Mouse (Mus musculus) forebrain, embryonic 16.5 days (tissue): ENCODE measurements around the gene Stk33. TPM values are rescaled to one million over a fixed set of nuclear protein-coding genes. Genes with fewer than 3 reads are reported as not detected.

ENCODE experiments used
- ATAC-seq: fragments of 200-750 bp; cut with Nextera tagmentation; 2 replicates; pipeline ENCODE4 v1.8.0; 2017; ENCODE audit warnings: mild to moderate bottlenecking, moderate library complexity
- H3K27ac ChIP-seq: fragments of 300-500 bp; sonication (generic); 2 replicates; pipeline ENCODE4 v1.5.1; 2014; ENCODE audit warnings: low read length, control low read depth
- H3K27me3 ChIP-seq: fragments of 300-500 bp; sonication (generic); replicated peaks from 2 replicates; pipeline ENCODE4 v1.6.1; 2014; ENCODE audit warnings: low read length; ENCODE audit not compliant: control insufficient read depth, insufficient read depth
- H3K36me3 ChIP-seq: fragments of 300-500 bp; sonication (generic); 2 replicates; pipeline ENCODE4 v1.6.1; 2014; ENCODE audit not compliant: control insufficient read depth, insufficient read depth
- H3K4me1 ChIP-seq: fragments of 300-500 bp; sonication (generic); replicated peaks from 2 replicates; pipeline ENCODE4 v1.6.1; 2014; ENCODE audit warnings: low read length; ENCODE audit not compliant: control insufficient read depth, insufficient read depth
- H3K4me2 ChIP-seq: fragments of 300-500 bp; sonication (generic); 2 replicates; pipeline ENCODE4 v1.6.1; 2014; ENCODE audit warnings: mild to moderate bottlenecking, low read length, control low read depth
- H3K4me3 ChIP-seq: fragments of 300-500 bp; sonication (generic); replicated peaks from 2 replicates; pipeline ENCODE4 v1.5.1; 2014; ENCODE audit warnings: mild to moderate bottlenecking, low read length, control low read depth
- H3K9ac ChIP-seq: fragments of 300-500 bp; sonication (generic); replicated peaks from 2 replicates; pipeline ENCODE4 v1.6.1; 2014; ENCODE audit warnings: low read depth, low read length, control low read depth
- H3K9me3 ChIP-seq: fragments of 300-500 bp; sonication (generic); 2 replicates; pipeline ENCODE4 v1.6.1; 2016; ENCODE audit warnings: low read length; ENCODE audit not compliant: control insufficient read depth
- WGBS: fragments of 180-500 bp; shearing (Covaris S2); extraction: QIAGEN DNeasy Blood & Tissue Kit; methylation state at CpG from one replicate; pipeline ENCODE4 v1.1.7; 2014; 5-methylcytosine and 5-hydroxymethylcytosine counted together
- polyA plus RNA-seq: library from polyadenylated mRNA; unstranded; fragments of >200 nt; fragmentation: Nextera tagmentation; extraction: Ambion mirVana; gene quantifications from 2 replicates; pipeline ENCODE4 v1.2.1, GENCODE M21; 2015

Gene Stk33
- polyA plus RNA-seq, 1 experiment from 2014 or later: 5.0 TPM

DNA sequence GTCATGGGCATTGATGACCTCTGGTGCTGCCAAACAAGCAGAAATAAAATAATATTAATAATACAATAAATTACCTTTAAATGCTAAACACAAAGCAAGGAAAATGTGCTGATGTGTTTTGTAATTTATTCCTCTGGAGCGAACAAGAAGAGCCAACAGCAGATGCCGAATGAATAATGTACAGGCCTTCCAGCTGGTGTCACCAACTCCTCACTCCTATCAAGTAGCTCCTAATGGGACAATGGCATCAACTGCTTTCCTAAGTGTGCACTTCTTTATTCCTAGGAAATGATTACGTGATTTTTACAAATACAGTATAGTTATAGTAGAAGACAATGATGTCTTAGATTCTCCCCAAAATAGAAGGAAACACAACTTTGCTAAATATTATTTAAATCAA is 113.2 kb downstream of the Stk33 start:
- Histone ChIP-seq H3K4me3 (no peak overlapping the region), H3K9me3 (no peaks in the 10 kb centered on the region), H3K4me2 (no peak overlapping the region), H3K36me3 (no peaks in the 10 kb centered on the region), H3K27ac (peak overlapping the region; percentile 42), H3K27me3 (no peaks in the 10 kb centered on the region), H3K9ac (no peak overlapping the region), H3K4me1 (peaks cover 24% of the 10 kb centered on the region)
- WGBS: 26% methylated on average over 3 of the region's 3 CpGs
- ATAC-seq: no peak

DNA sequence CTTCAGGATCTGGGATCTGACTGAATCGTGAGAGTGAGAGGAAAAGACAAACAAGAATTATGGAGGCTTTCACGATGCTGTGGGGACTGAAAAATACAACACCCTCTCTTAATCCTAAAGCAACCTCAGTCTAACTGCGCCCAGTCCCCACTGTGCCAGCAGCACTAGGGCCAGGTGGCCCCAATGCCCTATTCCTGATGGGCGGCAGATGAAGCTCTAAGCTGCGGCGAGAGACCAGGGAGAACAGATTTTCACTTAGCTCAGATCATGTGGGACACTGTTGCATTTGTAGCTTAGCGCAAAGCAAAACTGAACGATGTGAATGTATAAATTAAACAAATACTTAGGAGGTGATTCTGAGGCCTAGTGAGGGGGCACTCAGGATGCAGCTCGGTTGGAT is 113.7 kb downstream of the Stk33 start:
- 61% methylated on average over 9 of the region's 9 CpGs for WGBS
- H3K9ac ChIP-seq: no peak overlapping the region

DNA sequence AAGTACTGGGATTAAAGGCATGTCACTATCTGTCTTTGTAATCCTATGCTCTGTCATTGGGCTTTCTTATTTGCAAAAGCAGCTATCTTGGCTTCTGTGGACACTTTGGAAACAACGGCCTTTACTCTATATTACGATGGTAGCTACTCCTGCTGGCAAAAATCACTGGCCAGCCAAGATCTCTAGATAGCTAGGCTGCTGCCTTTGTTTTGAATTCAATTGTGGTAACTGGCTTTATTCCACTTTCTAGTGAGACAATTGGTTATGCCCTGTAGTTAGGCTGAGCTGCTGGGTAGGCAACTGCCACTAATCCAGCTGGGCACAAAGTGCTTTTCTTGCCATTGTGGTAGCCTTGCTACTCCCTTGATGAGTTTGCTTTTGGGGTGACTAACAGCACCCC is 129.4 kb downstream of the Stk33 start:
- ATAC-seq: no peak
- Histone ChIP-seq H3K9ac (no peak overlapping the region), H3K27me3 (no peaks in the 10 kb centered on the region)

More for the DNA sequence above, 113.7 kb downstream of the Stk33 start:
- no peaks in the 10 kb centered on the region for H3K9me3 ChIP-seq
- H3K36me3 ChIP-seq: no peaks in the 10 kb centered on the region
- H3K27ac ChIP-seq: peak overlapping the region; percentile 42
- H3K4me1 ChIP-seq: peaks cover 24% of the 10 kb centered on the region
- no peak for ATAC-seq
- H3K4me3 ChIP-seq: no peak overlapping the region
- H3K27me3 ChIP-seq: no peaks in the 10 kb centered on the region
- no peak overlapping the region for H3K4me2 ChIP-seq

DNA sequence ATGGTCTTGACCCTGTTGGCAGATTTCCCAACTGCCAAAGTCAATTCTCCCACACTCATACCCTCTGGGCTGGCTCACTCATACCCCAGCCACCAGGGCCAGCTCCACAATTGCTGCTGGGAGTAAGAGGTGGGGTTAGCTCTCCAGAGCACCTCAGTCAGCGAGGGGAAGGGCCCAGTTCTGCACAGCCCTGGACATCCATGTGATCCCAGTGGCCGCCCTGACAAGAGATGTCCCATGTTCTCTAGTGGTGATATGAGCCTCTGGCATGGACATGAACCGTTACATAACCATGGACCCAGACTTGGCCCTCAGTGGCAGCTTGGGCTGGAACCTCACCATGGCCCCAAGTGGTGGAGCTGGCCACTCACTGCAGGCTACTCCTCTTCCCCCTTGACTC is 143.1 kb downstream of the Stk33 start:
- H3K4me1 ChIP-seq: no peaks in the 10 kb centered on the region

More for the DNA sequence above, 129.4 kb downstream of the Stk33 start:
- H3K4me1 ChIP-seq: no peaks in the 10 kb centered on the region
- WGBS: 61% methylated on average over 2 of the region's 2 CpGs
- H3K36me3 ChIP-seq: no peaks in the 10 kb centered on the region
- no peaks in the 10 kb centered on the region for H3K9me3 ChIP-seq
- no peak overlapping the region for H3K4me3 ChIP-seq
- H3K4me2 ChIP-seq: no peak overlapping the region
- no peak overlapping the region for H3K27ac ChIP-seq

DNA sequence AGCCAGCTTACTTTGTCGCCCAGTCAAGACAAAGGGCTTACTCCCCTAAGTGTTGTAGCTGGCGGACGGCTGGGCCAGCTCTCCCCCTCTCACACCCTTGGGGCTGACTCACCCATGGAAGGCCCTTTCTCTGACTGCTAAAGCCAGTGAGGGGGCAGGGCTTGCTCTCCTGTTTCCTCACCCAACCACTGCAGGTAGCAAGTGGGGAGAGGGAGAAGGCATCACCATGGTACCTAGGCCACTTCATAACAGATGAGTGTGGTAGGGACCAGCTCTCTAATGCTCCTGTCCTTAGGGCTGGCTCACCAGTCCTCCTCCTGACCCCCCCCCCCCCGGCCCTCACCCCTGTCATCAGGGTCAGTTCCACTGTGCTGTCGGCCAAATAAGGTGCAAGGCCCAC is 143.5 kb downstream of the Stk33 start:
- Histone ChIP-seq H3K4me1 (no peaks in the 10 kb centered on the region), H3K4me2 (no peak overlapping the region), H3K36me3 (no peaks in the 10 kb centered on the region), H3K9ac (no peak overlapping the region), H3K9me3 (no peaks in the 10 kb centered on the region), H3K4me3 (no peak overlapping the region), H3K27me3 (no peaks in the 10 kb centered on the region), H3K27ac (no peak overlapping the region)
- 76% methylated on average over 5 of the region's 5 CpGs for WGBS
- ATAC-seq: no peak

More for the DNA sequence above, 143.1 kb downstream of the Stk33 start:
- no peak for ATAC-seq
- no peaks in the 10 kb centered on the region for H3K9me3 ChIP-seq
- no peak overlapping the region for H3K4me3 ChIP-seq
- H3K27me3 ChIP-seq: no peaks in the 10 kb centered on the region
- no peak overlapping the region for H3K27ac ChIP-seq
- no peak overlapping the region for H3K4me2 ChIP-seq
- H3K36me3 ChIP-seq: no peaks in the 10 kb centered on the region
- H3K9ac ChIP-seq: no peak overlapping the region
- 92% methylated on average over 3 of the region's 3 CpGs for WGBS

DNA sequence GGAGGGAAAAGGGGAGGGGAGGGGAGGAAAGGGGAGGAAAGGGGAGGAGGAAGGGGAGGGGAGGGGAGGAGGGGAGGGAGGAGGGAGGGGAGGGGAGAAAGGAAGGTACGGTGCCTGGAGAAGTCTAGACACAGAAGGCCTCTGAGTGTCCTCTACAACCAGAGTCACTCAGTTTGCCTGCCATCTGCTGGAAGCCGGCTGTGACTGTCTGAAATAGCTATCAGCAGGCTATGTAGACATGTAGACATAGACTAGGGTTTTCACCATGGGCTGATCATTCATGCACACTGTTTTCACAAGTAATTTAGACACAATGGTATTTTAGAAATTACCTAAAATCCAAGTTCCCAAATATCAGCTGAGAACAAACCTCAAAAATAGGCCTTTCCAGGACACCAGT is 148.4 kb downstream of the Stk33 start:
- Histone ChIP-seq H3K4me3 (no peak overlapping the region), H3K4me2 (no peak overlapping the region), H3K27me3 (no peaks in the 10 kb centered on the region), H3K36me3 (no peaks in the 10 kb centered on the region), H3K9me3 (no peaks in the 10 kb centered on the region), H3K9ac (no peak overlapping the region), H3K4me1 (no peaks in the 10 kb centered on the region; the same call in 1 of the 2 replicates), H3K27ac (no peak overlapping the region)
- ATAC-seq: no peak
- 13% methylated on average over 2 of the region's 2 CpGs for WGBS

DNA sequence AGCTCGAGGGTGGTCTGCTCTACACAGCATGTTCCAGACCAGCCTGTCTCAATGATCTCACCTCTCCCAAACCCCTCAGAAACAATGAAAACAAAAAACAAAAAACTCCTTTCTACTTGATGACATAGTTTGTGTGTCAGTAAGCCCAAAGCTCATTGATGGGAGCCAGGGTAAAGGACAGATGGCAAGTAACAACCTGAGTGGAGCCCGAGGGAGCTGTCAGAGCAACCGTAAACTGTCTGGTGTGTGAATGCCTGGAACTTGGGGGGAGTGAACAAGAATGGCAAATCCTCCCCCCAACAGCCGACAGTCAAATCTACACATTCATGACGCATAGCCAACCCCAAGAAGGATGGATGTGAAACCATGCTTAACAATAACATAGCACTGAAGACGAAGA is 149.8 kb downstream of the Stk33 start:
- 40% methylated on average over 6 of the region's 6 CpGs for WGBS
- H3K9me3 ChIP-seq: no peaks in the 10 kb centered on the region
- ATAC-seq: 0 out of 2 replicates have a peak, but pooled peaks have one; percentile 50
- H3K9ac ChIP-seq: no peak overlapping the region
- no peaks in the 10 kb centered on the region for H3K27me3 ChIP-seq
- H3K4me3 ChIP-seq: no peak overlapping the region
- H3K27ac ChIP-seq: no peak overlapping the region
- H3K4me2 ChIP-seq: no peak overlapping the region
- peaks cover 2% of the 10 kb centered on the region; the same call in 1 of the 2 replicates for H3K4me1 ChIP-seq
- H3K36me3 ChIP-seq: no peaks in the 10 kb centered on the region

DNA sequence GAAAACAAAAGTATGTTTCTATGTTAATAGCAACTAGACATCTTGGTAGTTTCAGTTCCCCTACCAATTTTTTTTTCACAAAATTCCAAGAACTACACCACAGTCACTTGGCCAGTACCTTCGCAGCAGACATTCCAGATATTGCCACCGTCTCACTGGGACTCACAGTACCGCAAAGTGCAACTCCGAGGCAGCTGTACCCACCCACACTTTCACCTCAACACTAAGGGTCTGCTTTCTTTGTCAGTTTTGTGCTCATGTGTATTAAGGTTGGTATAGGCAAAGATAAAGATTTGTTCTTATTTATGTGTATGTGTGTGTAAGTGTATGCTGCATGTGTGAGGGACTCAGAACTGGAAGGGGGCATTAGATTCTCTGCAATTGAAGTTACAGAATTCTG is 156.8 kb downstream of the Stk33 start:
- H3K9me3 ChIP-seq: no peaks in the 10 kb centered on the region
- peaks cover 4% of the 10 kb centered on the region; the same call in 1 of the 2 replicates for H3K4me1 ChIP-seq
- no peak overlapping the region for H3K4me2 ChIP-seq
- no peak overlapping the region for H3K27ac ChIP-seq
- H3K9ac ChIP-seq: no peak overlapping the region
- H3K4me3 ChIP-seq: no peak overlapping the region
- no peak for ATAC-seq
- no peaks in the 10 kb centered on the region for H3K36me3 ChIP-seq
- 91% methylated on average over 4 of the region's 4 CpGs for WGBS
- H3K27me3 ChIP-seq: no peaks in the 10 kb centered on the region

DNA sequence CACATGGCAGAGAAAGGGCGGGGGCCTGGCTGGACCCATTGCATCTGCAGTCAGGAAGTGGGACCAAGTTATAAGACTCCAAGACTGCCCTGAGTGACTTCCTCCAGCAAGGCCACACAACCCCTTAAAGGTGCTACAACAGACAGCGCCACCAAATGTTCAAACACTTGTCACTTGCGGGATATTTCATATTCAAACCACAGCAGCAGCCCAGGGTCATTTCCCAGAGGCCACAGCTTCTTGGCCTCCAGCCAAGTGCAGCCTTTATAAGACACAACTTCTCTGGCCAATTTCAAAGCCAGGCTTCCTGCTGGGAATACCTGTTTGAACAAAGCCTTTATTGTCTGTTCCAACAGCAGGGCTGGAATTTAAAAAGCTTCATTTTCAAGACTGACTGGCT is 162.3 kb downstream of the Stk33 start:
- H3K4me2 ChIP-seq: no peak overlapping the region
- no peak overlapping the region for H3K4me3 ChIP-seq
- H3K9ac ChIP-seq: no peak overlapping the region
- no peak for ATAC-seq
- no peaks in the 10 kb centered on the region for H3K9me3 ChIP-seq
- 68% methylated on average over 3 of the region's 3 CpGs for WGBS
- no peaks in the 10 kb centered on the region for H3K27me3 ChIP-seq
- H3K27ac ChIP-seq: no peak overlapping the region
- H3K36me3 ChIP-seq: no peaks in the 10 kb centered on the region
- H3K4me1 ChIP-seq: 0 out of 2 replicates have a peak, but pooled peaks cover 3% of the 10 kb centered on the region

DNA sequence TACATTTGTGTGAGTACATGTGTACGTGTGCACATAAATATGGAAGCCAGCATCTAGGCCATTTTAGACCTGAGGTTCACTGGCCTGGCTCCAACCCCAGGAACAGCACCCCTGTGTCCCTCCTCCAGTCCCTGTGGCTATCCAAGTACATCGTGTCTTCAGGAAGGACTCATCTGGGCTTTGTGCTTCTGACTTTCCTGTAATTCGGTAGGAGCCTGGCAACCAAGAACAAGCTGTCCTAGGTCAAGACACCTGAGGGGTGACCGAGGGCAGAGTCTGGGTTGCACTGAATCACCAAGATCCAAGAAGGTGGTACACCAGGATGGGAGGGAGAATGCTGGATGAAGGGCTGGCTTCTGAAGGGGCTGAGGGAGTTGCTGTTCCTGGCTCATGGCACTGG is 163.0 kb downstream of the Stk33 start:
- H3K27me3 ChIP-seq: no peaks in the 10 kb centered on the region
- no peak overlapping the region for H3K9ac ChIP-seq
- no peak overlapping the region for H3K4me3 ChIP-seq
- no peak overlapping the region for H3K4me2 ChIP-seq
- ATAC-seq: no peak
- H3K9me3 ChIP-seq: no peaks in the 10 kb centered on the region
- no peak overlapping the region for H3K27ac ChIP-seq
- H3K4me1 ChIP-seq: 0 out of 2 replicates have a peak, but pooled peaks cover 3% of the 10 kb centered on the region
- WGBS: 91% methylated on average over 4 of the region's 4 CpGs
- no peaks in the 10 kb centered on the region for H3K36me3 ChIP-seq
